Mouse (Mus musculus) layer of hippocampus, adult 18-20 months (tissue): ENCODE results near the gene Bcl7c. TPM values are rescaled to one million over a fixed set of nuclear protein-coding genes. Genes with fewer than 3 reads are reported as not detected.

ENCODE experiments used
- DNase-seq, 2 experiments: peaks; one replicate each; pipeline ENCODE4 v3.0.0; 2022; ENCODE audit warnings: low spot score in 2 of 2
- total RNA-seq, 2 experiments: library from RNA; stranded (reverse); gene quantifications; 2 replicates each; pipeline ENCODE4 v1.2.3; 2021

Gene Bcl7c
- total RNA-seq, 2 experiments from 2014 or later = 34.4 to 34.6 TPM

GRCm38 (mm10) chr7:127686740-127687449, 21.8 kb downstream of the Bcl7c start:
- no peak for DNase-seq

- no peak for DNase-seq
These were observed 23.3 kb downstream of the Bcl7c start for GRCm38 (mm10) chr7:127685304-127686018.

- DNase-seq = no peak
These were observed 26.7 kb downstream of the Bcl7c start for GRCm38 (mm10) chr7:127681888-127682553.

GRCm38 (mm10) chr7:127680541-127680940, 28.2 kb downstream of the Bcl7c start:
- DNase-seq = no peak

GRCm38 (mm10) chr7:127678811-127679210, 29.9 kb downstream of the Bcl7c start:
- DNase-seq = no peak

GRCm38 (mm10) chr7:127677609-127678008, 31.1 kb downstream of the Bcl7c start:
- no peak for DNase-seq

- DNase-seq = peak in 1 of 2 experiments; percentile 33
These were observed 31.7 kb downstream of the Bcl7c start for GRCm38 (mm10) chr7:127677077-127677476.

GRCm38 (mm10) chr7:127675391-127675811, 33.3 kb downstream of the Bcl7c start:
- no peak for DNase-seq

- DNase-seq = peak; percentile 73 to 94
These were observed 33.8 kb downstream of the Bcl7c start for GRCm38 (mm10) chr7:127674977-127675376.

- no peak for DNase-seq
These were observed 36.0 kb downstream of the Bcl7c start for GRCm38 (mm10) chr7:127672776-127673175.

- DNase-seq = no peak
These were observed 36.6 kb downstream of the Bcl7c start for GRCm38 (mm10) chr7:127671880-127672774.

GRCm38 (mm10) chr7:127667171-127667570, 41.6 kb downstream of the Bcl7c start:
- DNase-seq = peak in 1 of 2 experiments; percentile 46

- DNase-seq = no peak
These were observed 42.1 kb downstream of the Bcl7c start for GRCm38 (mm10) chr7:127666679-127667078.

GRCm38 (mm10) chr7:127666066-127666654, 42.6 kb downstream of the Bcl7c start:
- no peak for DNase-seq

- no peak for DNase-seq
These were observed 45.8 kb downstream of the Bcl7c start for GRCm38 (mm10) chr7:127662926-127663325.

GRCm38 (mm10) chr7:127661833-127662232, 46.9 kb downstream of the Bcl7c start:
- no peak for DNase-seq

GRCm38 (mm10) chr7:127660882-127661281, 47.9 kb downstream of the Bcl7c start:
- DNase-seq = no peak

- peak in 1 of 2 experiments; percentile 48 for DNase-seq
These were observed 51.8 kb downstream of the Bcl7c start for GRCm38 (mm10) chr7:127656946-127657345.

- DNase-seq = no peak
These were observed 54.4 kb downstream of the Bcl7c start for GRCm38 (mm10) chr7:127654318-127654717.

GRCm38 (mm10) chr7:127652050-127652449, 56.7 kb downstream of the Bcl7c start:
- no peak for DNase-seq

GRCm38 (mm10) chr7:127651624-127652023, 57.1 kb downstream of the Bcl7c start:
- no peak for DNase-seq
